Mouse (Mus musculus): ENCODE measurements around the gene Gm6793. TPM values are rescaled to one million over a fixed set of nuclear protein-coding genes. Genes with fewer than 3 reads are reported as not detected.

Gm6793 gene
- polyA plus RNA-seq (2017; shearing (Covaris generic)) = 1 to 10 TPM in 2 of 3 experiments, under 1 TPM in 1; 0.58 to 1.4 (median 1.1) TPM

GRCm38 (mm10) chr8:112014936-112015335 is at the start of gene Gm6793:
Gm6793 (minus strand) TSS chr8:112015036.
- ATAC-seq = no peak

DNA sequence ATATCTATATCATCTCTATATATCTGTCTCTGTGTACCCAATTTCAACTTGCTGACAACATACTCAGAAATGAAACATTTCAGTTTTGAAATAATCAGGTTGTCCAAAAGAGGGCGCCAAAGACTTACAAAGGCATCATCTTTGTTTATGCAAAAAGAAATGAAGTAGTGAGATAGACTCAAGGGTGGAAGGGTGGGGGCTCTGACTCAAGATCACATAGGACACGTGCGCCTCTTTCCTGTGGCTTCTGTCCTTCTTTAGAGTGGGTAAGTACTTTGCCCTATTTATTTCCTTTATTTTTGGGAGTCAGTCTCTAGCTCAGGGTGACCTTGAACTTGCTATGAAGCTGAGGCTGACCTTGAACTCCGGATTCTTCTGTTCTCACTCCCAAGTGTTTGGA is 46.5 kb upstream of the Gm6793 start:
- ATAC-seq = peak; percentile 25

- no peak for ATAC-seq
Observed at GRCm38 (mm10) chr8:112054456-112054855, 39.6 kb upstream of the Gm6793 start.

- ATAC-seq = no peak
Observed at GRCm38 (mm10) chr8:112051537-112051936, 36.7 kb upstream of the Gm6793 start.

DNA sequence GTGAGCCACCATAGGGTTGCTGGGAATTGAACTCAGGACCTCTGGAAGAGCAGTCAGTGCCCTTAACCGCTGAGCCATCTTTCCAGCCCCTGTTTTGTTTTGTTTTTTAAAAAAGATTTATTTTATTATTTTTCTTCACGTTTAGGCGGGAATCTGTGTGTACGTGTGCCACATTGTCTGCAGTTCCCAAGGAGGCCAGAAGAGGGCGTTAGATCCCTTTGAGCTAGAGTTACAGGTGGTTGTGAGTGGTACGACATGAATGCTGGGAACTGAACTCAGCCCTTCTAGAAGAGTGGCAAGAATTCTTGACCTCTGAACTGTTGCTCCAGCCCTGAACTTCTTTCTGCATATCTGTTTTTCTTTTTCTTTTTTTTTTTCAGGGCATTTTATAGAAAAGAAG is 35.1 kb upstream of the Gm6793 start:
- no peak for ATAC-seq

DNA sequence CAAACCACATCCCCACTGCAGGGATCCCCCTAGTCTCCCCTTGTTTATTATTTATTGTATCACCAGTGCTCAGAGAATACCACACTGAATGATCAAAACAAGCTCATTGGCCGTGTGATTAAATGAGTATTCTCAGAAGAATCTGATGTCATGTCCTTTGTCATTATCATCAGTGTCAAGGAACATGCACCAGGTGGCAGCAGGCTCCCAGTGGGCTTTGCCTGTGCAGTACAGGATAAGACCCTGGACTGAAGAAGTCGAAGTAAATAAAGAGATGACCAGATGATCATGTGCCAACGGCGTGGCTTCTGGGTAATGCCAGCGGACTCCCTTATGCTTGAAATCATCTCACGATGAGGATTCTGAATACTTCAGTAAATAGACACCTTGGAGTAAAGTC is 33.5 kb upstream of the Gm6793 start:
- ATAC-seq = no peak

DNA sequence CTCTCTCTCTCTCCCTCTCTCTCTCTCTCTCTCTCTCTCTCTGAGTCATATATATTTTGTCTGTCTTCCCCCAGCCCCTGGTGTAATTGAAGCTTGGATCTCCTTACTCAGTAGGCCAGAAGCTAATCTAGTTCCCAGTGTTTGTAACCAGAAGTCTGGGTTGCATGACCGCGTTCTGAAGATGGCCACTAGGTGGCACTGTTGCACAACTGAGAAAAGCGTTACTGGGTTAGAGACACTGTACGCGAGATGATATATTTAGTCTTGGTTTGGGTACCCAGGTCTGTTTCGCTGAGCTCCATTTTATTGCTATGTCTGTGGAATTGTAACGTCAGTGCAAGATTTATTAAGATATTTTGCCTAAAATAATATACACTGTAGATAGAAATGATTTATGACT is 31.1 kb upstream of the Gm6793 start:
- ATAC-seq = peak; percentile 60

DNA sequence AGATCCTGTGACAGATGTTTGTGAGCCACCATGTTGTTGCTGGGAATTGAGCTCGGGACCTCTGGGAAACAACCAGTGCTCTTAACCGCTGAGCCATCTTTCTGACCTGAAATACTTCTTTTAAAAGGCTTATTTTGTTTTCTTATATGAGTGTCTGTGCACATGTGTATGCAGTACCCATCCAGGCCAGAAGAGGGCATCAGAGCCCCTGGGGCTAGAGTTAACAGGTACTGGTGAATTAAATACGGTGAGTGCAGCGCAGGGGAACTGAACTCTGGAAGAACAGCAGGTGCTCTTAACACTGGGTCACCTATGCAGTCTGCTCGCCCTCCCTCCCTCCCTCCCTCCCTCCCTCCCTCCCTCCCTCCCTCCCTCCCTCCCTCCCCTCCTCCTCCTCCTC is 30.3 kb upstream of the Gm6793 start:
- no peak for ATAC-seq

DNA sequence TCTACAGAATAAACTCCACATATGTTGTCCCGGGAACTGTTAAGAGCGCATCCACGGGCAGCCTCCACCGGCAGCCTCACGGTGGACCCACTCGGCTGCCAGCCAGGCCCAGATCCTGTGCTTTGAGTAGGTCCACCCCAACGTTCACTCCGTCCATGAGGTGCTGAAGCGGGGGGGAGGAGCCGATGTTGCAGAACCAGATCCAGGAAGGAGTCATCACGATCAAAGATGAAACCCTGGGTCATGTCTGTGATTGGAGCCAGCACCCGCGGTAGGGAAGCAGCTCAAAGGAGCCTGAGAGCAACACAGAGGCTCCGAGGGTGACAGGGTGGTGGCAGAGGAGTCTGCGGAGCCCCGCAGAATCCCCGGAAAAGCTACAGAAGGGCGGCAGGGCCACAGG is 22.7 kb upstream of the Gm6793 start:
- no peak for ATAC-seq

GRCm38 (mm10) chr8:112034603-112035002 is 19.8 kb upstream of the Gm6793 start:
- peak; percentile 87 for ATAC-seq

DNA sequence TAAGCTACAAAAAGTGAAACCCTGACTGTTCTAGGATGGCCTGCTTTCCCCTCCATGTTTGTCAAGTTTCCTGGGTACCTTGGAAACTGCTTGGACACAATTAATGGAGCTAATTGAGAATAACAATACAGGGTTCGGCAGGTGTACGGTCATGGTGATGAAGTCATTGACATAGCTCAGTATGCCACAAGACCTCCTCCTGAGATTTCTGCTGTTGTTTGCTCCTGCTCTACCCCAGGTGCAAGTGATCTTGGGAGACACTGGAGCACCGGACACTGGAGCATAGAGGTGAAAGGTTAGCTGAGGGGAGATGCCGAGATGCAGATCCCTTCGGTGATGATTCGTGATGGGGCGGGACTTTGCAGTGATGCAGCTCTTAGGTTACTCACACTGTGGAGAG is 18.2 kb upstream of the Gm6793 start:
- ATAC-seq = no peak

GRCm38 (mm10) chr8:112030663-112031062 is 15.8 kb upstream of the Gm6793 start:
- ATAC-seq = no peak

GRCm38 (mm10) chr8:112029455-112029854 is 14.6 kb upstream of the Gm6793 start:
- no peak for ATAC-seq

DNA sequence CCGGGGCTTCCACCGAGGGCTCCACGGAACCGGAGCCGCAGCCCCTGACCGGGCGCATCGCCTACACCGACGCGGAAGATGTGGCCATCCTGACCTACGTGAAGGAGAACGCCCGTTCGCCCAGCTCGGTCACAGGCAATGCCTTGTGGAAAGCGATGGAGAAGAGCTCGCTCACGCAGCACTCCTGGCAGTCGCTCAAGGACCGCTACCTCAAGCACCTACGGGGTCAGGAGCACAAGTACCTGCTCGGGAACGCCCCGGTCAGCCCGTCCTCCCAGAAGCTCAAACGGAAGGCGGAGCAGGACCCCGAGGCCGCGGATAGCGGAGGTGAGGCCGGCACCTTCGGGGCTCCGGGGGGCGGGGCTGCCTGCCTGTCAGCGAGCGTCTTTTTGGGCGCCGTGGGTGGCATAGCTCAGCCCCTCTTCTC is 3.0 kb downstream of the Gm6793 start:
- peak; percentile 31 for ATAC-seq

- peak; percentile 91 for ATAC-seq
Observed at GRCm38 (mm10) chr8:112010997-112011815, 3.6 kb downstream of the Gm6793 start, which contains the start of the genes Kars and Terf2ip. Kars (minus strand) TSS chr8:112011323. Terf2ip (plus strand) TSS chr8:112011398.

GRCm38 (mm10) chr8:112009558-112009957 is 5.3 kb downstream of the Gm6793 start:
- no peak for ATAC-seq

DNA sequence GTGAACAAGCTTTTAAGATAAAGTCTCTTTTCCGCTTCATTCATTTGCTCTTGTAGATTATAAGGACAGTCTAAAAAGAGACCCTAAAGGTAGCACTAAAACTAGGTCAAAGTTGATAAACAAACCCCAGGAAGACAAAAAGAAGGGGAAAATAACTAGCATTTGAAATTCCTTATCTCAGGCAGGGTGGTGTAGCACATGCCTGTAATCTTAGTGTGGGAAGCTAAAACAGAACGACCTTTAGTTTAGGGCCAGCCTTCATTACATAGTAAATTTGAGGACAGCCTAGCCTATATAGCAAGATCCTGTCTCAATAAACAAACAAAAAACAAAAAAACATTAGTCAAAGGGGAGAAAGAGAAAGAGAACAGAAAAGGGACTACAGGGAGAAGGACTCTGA is 7.2 kb downstream of the Gm6793 start:
- no peak for ATAC-seq

- no peak for ATAC-seq
Observed at GRCm38 (mm10) chr8:112005601-112006000, 9.2 kb downstream of the Gm6793 start.

DNA sequence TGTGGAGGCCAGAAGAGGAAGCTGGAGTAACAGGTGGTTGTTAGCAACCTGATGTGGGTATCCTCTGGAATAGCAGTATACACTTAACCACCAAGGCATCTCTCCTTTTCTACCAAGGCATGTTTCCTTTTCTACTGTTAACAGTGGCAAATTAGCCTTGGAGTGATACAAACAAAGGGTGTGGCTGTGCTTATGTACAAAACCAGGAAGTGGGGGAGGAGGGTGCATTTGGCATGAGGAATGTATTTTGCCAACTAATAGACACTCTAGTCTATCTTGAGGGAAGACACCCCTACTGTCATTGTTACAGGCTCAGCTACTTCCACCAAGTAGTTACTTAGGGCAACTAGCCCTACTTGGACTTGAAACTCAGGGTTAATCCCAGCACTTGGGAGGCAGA is 10.1 kb downstream of the Gm6793 start:
- no peak for ATAC-seq

DNA sequence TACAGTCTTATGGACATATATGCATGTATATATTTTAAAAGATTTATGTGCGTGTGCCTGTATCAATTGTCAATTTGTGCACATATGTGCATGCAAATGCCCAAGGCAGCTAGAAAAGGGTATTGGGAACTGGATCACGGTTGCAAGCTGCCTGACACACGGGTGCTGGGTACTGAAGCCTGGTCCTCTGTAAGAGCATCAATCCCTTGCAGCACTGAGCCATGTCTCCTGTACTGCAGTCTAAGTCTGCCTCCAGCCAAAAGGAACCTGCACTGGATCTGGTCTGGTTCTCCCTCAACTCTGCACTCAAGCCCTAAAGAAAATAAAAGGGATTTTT is 22.2 kb downstream of the Gm6793 start:
- no peak for ATAC-seq

DNA sequence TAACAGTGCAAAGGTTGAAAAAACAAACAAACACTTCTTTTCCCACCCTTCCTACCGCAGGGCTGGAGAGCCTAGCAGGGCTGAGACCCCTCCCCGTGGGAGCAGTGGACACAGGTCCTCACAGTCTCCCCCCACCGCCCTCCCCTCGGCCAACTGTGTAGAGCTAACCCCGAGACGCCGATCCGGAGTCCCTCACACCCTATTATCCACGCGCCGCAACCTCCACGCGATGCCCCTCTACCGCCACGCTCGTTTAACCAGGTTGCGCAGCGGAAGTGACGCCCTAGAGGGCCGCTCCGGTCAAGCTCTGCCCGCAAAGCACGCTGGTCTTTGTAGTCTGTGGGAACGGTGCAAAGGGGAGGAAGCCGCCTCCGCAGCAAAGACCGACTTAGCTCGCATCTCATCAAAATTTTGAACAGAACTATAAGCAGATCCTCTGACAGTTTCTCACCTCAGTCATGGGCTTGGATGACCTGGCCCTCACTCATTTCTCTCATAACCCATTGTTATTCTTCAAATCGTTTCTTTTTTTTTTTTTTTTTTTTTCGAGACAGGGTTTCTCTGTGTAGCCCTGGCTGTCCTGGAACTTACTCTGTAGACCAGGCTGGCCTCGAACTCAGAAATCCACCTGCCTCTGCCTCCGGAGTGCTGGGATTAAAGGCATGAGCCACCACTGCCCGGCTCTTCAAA is 22.7 kb downstream of the Gm6793 start, which contains the start of gene Adat1:
Gene Adat1, minus strand, starts transcription at position 290 of the 690 bp plus-strand sequence.
- ATAC-seq = peak; percentile 98

GRCm38 (mm10) chr8:111991278-111991677 is 23.6 kb downstream of the Gm6793 start:
- no peak for ATAC-seq

- ATAC-seq = peak; percentile 58
Observed at GRCm38 (mm10) chr8:111989911-111990310, 24.9 kb downstream of the Gm6793 start.

DNA sequence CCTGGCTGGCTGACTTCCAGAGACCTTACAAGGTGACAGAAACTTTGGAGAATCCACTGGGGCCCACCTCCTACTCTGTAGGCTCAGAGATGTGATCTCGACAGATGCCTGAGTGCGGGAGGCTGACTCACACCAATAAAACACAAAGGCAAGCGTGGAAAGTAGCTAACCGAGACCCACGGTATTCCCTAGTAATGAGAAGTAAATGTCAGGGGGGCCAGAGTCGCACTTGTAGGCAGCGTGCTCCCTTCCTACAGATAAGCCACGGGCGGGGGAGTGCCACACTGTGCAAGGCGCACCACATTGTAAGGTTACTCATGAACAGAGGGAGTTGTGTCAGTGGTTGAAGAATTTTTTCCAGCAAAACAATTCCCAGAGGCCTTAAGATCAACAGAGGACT is 30.3 kb downstream of the Gm6793 start:
- no peak for ATAC-seq

All from inflammation-experienced regulatory T-cells, adult 6 months (primary cell).